Mouse (Mus musculus) neutrophil, adult 65 days (primary cell): ENCODE results near the gene Txlna. TPM values are rescaled to one million over a fixed set of nuclear protein-coding genes. Genes with fewer than 3 reads are reported as not detected.

Experiments used
- total RNA-seq: library from RNA; stranded (reverse); gene quantifications from 2 replicates; pipeline ENCODE4 v1.2.4, GENCODE M21; 2023

Txlna gene
- 31.0 and 36.9 TPM in 2 replicates for total RNA-seq

DNA sequence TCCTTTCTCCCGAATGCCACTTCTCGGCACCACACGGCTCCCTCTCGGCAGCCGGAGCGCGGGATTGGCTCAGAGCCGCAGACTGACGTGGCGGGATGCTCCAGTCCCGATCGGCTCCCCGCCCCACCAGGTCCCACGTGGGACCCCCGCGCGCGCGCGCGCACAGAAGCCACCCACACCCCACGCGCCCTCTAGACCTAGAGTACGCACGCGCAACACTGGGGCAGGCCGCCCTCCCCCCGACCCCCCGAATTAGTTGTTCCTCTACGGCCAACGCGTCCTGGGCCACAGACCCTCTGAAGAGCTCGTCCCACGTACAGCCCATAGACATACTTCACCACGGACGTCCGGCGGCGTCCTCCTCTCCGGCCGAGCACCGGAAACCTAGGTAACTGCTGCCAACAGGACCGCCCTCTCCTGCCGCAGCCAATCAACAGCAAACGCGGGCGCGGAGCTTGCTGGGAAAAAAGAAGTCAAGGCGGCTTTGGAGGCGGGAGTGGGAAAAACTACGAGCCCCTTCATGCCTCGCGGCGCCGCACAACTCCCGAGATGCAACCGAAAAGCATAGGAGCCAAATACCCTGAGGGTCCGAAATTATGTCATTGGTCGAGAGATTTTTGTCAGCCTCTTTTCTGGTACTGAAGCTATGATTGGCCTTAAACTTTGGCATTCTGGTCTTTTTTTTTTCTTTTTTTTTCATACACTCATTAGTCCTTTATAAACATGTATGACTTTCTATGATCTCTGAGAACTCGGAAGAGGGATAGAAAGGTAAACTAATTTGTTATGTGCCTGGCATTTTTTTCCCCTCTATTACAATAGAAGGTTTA, at the start of gene Txlna:
TSS of gene Txlna (minus strand) at position 428 of the 830 bp plus-strand sequence.

DNA sequence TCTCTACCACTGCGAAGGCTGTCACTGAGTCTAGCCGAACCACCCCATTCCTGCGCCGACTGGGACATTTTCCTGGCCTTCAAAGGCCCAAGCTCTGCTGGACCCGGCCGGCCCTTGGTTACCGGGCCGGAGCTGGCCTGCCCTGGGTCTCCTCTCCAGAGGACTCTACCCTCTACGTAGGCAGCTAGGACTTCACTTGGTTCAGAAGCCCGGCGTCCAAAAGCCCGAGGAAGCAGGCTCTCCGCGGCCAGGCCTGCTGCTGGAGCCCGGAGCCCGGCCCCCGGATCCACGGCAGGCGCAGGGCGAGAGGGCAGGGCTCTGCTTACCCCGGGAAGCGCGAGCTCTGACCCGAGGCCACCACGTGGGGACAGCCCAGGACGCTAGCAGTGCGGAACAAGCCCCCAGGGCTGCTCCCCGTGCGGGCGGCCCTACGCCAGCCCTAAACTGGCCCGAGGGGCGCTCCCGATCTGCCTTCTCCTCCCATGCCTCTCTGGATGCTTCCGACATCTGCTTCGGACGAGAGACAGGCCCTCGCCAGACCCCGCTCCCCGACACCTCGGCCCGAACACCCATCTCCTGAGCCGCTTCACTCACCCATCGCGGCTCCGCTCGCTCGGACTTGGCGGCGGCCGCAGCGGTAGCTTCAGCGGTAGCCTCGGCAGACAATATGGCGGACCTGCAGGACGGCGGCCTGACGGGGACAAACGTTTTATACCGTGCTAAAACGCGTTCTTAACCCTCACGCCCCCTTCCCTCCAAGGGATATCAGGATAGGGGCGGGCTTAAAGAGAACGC, 31.4 kb upstream of the Txlna start, which contains the start of gene Kpna6:
TSS of gene Kpna6 (minus strand) at position 685 of the 795 bp plus-strand sequence.

DNA sequence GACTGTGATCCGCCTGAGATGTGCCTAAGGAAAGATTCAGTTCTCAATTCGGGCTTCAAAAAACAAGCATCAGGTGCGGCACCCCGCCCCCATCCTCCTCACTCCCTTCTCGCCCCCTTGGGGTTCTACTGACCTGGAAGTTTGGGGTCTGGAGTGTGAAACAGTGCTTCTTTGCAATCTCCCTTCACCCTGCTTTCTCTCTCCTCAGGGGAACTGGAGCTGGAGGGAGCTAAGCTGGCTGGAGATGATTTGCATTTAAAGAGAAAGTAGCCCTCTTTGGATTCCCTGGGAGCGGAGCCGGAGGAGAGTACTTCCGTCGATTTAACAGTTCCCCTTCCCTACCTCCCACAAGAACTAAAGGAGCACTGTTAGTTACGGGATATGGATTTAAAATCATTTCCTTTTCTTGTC, 17.2 kb downstream of the Txlna start, which contains the start of gene Ccdc28b:
TSS of gene Ccdc28b (minus strand) at position 267 of the 411 bp plus-strand sequence.

DNA sequence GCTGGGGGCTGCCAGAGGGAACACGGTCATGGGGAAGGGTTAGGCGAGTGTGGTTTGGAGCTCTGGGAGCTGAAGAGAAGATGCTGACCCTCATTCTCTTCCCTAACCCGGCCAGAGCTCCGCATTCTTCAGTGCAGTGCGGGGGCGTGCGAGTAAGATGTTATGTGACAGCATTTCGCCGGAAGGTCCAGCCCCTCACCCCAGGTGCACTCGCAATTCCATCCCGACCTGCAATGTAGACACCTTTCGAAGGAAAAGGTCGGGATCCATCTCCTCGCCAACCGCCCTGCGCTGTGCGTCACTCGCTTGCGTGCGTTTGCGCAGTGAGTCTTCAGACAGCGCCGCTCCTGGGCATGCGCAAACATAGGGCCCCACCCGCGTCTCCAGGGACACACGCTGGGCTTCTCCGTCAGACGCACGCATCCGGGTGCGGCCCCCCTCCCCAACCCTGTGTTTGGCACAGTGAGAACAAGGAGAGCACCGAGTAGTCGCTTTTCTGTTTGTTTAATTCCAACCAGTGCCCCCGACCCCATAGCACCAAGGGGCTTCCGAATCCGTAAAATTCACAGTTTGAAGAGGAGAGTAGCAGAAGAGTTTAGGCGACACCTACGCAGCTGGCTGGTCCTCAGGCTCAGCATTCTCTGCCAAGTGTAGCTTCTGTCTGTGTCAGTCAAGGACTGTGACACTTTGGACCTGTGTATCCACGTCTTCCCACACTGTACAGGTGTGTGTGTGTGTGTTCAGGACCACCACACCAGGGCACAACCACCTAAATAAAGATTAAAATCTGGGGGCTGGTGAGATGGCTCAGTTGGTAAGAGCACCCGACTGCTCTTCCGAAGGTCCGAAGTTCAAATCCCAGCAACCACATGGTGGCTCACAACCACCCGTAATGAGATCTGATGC, 21.8 kb downstream of the Txlna start, which contains the start of gene Iqcc:
TSS of gene Iqcc (minus strand) at position 314 of the 906 bp plus-strand sequence.

DNA sequence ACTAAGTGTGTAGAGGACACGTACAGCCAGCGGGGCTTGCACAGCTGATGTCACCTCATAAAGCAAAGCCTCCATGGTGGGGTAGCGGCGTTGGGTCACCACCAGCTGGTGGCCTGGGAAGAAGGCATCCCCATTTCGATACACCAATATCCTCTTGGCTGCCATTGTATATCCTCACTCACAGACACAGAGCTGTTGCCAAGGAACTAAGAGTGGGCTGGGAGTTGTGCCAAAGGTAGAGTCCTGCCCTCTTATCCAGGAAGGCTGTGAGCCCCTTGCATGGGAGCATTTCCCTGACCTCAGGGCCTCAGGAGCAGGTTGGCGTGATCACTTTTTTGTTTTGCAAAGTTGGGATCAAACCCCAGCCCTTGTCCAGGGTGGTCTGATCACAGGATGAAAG, 26.8 kb downstream of the Txlna start, which contains the start of gene Dcdc2b:
TSS of gene Dcdc2b (minus strand) at position 165 of the 400 bp plus-strand sequence.

DNA sequence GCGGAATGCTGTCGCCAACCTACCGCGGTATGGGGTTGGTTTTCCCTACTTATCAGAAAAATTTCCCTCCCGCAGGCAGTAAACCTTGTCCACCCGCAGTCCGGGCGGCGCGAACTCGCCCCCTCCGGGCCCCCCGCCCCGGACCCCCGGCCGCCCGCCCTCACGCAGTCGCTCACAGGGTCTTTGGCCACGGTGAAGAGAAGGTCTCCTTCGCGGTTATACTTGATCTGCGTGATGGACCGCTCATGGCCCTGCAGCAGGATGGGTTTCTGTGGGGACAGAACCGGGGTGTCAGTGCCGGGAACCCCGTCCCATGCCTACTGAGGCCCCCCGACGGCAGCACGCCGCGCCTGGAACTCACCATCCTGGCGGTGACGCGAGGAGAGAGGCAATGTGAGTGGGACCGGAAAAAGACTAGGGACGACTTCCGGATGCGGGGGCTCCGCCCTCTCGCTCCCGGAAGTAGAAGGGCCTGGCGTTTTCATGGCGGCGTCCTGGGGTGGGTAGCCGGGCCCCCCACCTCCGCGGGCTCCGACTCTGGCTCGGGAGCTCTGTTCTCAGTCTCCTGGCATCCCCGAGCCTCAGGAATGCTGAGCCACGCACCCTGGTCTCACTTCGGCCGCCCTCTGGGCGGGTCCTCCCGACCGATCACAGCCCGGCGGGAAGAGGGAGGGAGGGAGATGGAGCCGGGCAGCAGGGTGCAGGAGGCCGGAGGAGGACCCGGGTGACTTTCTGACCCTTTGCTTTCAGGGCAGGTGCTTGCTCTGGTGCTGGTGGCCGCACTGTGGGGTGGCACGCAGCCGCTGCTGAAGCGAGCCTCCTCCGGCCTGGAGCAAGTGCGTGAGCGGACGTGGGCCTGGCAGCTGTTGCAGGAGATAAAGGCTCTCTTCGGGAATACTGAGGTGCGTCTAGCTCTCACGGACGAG, 40.4 kb downstream of the Txlna start, which contains the start of the genes Eif3i and Tmem234:
TSS of gene Eif3i (minus strand) at position 416 of the 926 bp plus-strand sequence.
TSS of gene Tmem234 (plus strand) at position 436 of the 926 bp plus-strand sequence.

DNA sequence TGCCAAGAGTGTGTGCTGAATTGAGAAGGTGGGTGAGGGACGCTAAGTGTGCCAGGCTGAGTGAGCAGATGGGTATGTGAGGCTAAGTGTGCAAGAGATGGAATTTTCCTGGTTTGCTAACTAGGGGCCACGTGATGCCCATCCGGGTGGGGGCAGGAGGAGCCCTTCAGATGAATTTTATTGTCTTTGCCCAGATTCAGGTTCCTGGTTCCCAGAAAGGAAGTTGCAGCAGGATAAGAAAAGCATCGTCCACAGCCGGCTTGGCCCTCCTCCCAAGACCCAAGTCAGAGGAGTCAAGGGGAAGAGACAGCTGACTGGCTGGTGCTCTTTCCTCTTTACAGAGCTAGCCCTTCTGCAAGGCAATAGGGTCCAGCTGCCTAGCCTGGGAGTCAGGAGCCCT, 62.4 kb downstream of the Txlna start, which contains the start of gene Fam167b:
TSS of gene Fam167b (minus strand) at position 84 of the 400 bp plus-strand sequence.

Other genes starting within 250 kb of the Txlna start
- gene Zbtb8b, start 200.2 kb downstream of the Txlna start, total RNA-seq, result not detected in 2 replicates
- 106 and 151 TPM in 2 replicates for gene Bsdc1, start 179.5 kb downstream of the Txlna start, total RNA-seq
- gene Tssk3, start 150.0 kb downstream of the Txlna start, total RNA-seq, result not detected in 2 replicates
- gene Fam229a, start 149.9 kb downstream of the Txlna start, total RNA-seq, result 1.2 and 2.2 TPM in 2 replicates
- 109 and 117 TPM in 2 replicates for gene Marcksl1, start 127.5 kb downstream of the Txlna start, total RNA-seq
- 62.8 and 67.8 TPM in 2 replicates for gene Hdac1, start 98.4 kb downstream of the Txlna start, total RNA-seq
- 0.28 and 0.82 TPM in 2 replicates for gene Lck, start 67.4 kb downstream of the Txlna start, total RNA-seq
- not detected in 2 replicates for gene Fam167b, start 62.5 kb downstream of the Txlna start, total RNA-seq
- 52.3 and 53.7 TPM in 2 replicates for gene Eif3i, start 40.4 kb downstream of the Txlna start, total RNA-seq
- 72.1 and 72.3 TPM in 2 replicates for gene Tmem234, start 40.4 kb downstream of the Txlna start, total RNA-seq
- 1.7 TPM in 1 of 2 replicates, not detected in the other for gene Dcdc2b, start 26.8 kb downstream of the Txlna start, total RNA-seq
- gene Iqcc, start 22.0 kb downstream of the Txlna start, total RNA-seq, result 8.0 and 9.0 TPM in 2 replicates
- 31.0 and 39.4 TPM in 2 replicates for gene Ccdc28b, start 17.1 kb downstream of the Txlna start, total RNA-seq
- 22.9 and 28.6 TPM in 2 replicates for gene Kpna6, start 31.7 kb upstream of the Txlna start, total RNA-seq
- gene Tmem39b, start 55.8 kb upstream of the Txlna start, total RNA-seq, result 5.8 and 6.8 TPM in 2 replicates
- 72.6 and 77.9 TPM in 2 replicates for gene Khdrbs1, start 101.2 kb upstream of the Txlna start, total RNA-seq
- gene Ptp4a2, start 170.2 kb upstream of the Txlna start, total RNA-seq, result 141 and 168 TPM in 2 replicates